Mouse (Mus musculus): Measurements from ENCODE around the gene Ifrd2.
A peak's percentile ranks its signal among the peaks of the same experiment; 100 is the strongest.

GRCm38 (mm10) chr9:107545602-107546001 is 41.8 kb upstream of the Ifrd2 start:
- peak; percentile 79 for TF ChIP-seq CTCF (IDR thresholded peaks at IDR 0.05; ENCODE audit: low read depth, low read length)
- TF ChIP-seq GATA2 (IDR thresholded peaks at IDR 0.05; ENCODE audit: borderline replicate concordance, low read depth, low read length), result no peak
- no peak for TF ChIP-seq GATA1 (IDR thresholded peaks at IDR 0.05; ENCODE audit: borderline replicate concordance, low read length)
- no peak for TF ChIP-seq TAL1 (conservative IDR thresholded peaks at IDR 0.05; ENCODE audit: low read depth, low read length)
- TF ChIP-seq POLR2AphosphoS5 (IDR thresholded peaks at IDR 0.05; ENCODE audit: insufficient replicate concordance, low read depth, low read length), result no peak

Data from G1E (cell line).